Mouse (Mus musculus): ENCODE results near the gene C1qtnf1.

C1qtnf1 gene

GRCm38 (mm10) chr11:118486881-118487772 lies 59.1 kb downstream of the C1qtnf1 start:
- in situ Hi-C loops (cut with MboI; ENCODE audit: low pct_unique_long_range_greater_than_20kb in 1 of 2, low sequenced_read_pairs in 2 of 2, unreplicated experiment in 1 of 2) = no loop called here

GRCm38 (mm10) chr11:118488191-118488906 lies 60.3 kb downstream of the C1qtnf1 start:
- in situ Hi-C loops (cut with MboI; ENCODE audit: low pct_unique_long_range_greater_than_20kb in 1 of 2, low sequenced_read_pairs in 2 of 2, unreplicated experiment in 1 of 2) = no loop called here

- in situ Hi-C loops (cut with MboI; ENCODE audit: low pct_unique_long_range_greater_than_20kb in 1 of 2, low sequenced_read_pairs in 2 of 2, unreplicated experiment in 1 of 2) = no loop called here
These were observed 60.9 kb downstream of the C1qtnf1 start for GRCm38 (mm10) chr11:118488907-118489270.

GRCm38 (mm10) chr11:118490566-118491218 lies 62.7 kb downstream of the C1qtnf1 start:
- in situ Hi-C loops (cut with MboI; ENCODE audit: low pct_unique_long_range_greater_than_20kb in 1 of 2, low sequenced_read_pairs in 2 of 2, unreplicated experiment in 1 of 2) = no loop called here

- in situ Hi-C loops (cut with MboI; ENCODE audit: low pct_unique_long_range_greater_than_20kb in 1 of 2, low sequenced_read_pairs in 2 of 2, unreplicated experiment in 1 of 2) = no loop called here
These were observed 63.2 kb downstream of the C1qtnf1 start for GRCm38 (mm10) chr11:118491230-118491629.

- in situ Hi-C loops (cut with MboI; ENCODE audit: low pct_unique_long_range_greater_than_20kb in 1 of 2, low sequenced_read_pairs in 2 of 2, unreplicated experiment in 1 of 2) = no loop called here
These were observed 65.5 kb downstream of the C1qtnf1 start for GRCm38 (mm10) chr11:118493458-118493857.

- in situ Hi-C loops (cut with MboI; ENCODE audit: low pct_unique_long_range_greater_than_20kb in 1 of 2, low sequenced_read_pairs in 2 of 2, unreplicated experiment in 1 of 2) = no loop called here
These were observed 66.2 kb downstream of the C1qtnf1 start for GRCm38 (mm10) chr11:118494001-118494737.

GRCm38 (mm10) chr11:118495065-118495464 lies 67.1 kb downstream of the C1qtnf1 start:
- in situ Hi-C loops (cut with MboI; ENCODE audit: low pct_unique_long_range_greater_than_20kb in 1 of 2, low sequenced_read_pairs in 2 of 2, unreplicated experiment in 1 of 2) = no loop called here

GRCm38 (mm10) chr11:118496066-118496689 lies 68.2 kb downstream of the C1qtnf1 start:
- in situ Hi-C loops (cut with MboI; ENCODE audit: low pct_unique_long_range_greater_than_20kb in 1 of 2, low sequenced_read_pairs in 2 of 2, unreplicated experiment in 1 of 2) = no loop called here
